Mouse (Mus musculus) lung, embryonic 15.5 days (tissue): ENCODE results near the gene Kctd6. TPM values are rescaled to one million over a fixed set of nuclear protein-coding genes. Genes with fewer than 3 reads are reported as not detected.
"Not testable (repeated sequence)": the region's sequence is repeated elsewhere in the genome, so short reads cannot be mapped to it uniquely, and the experiment has no call there.

Source experiments
- ATAC-seq: fragments of 200-750 bp; cut with Nextera tagmentation; 2 replicates; pipeline ENCODE4 v1.8.0; 2017; ENCODE audit warnings: moderate number of reproducible peaks, borderline replicate concordance; ENCODE audit not compliant: low FRiP score, low TSS enrichment; ENCODE audit errors: extremely low read depth
- H3K27ac ChIP-seq: fragments of 300-500 bp; sonication (generic); 2 replicates; pipeline ENCODE4 v1.5.1; 2015; ENCODE audit warnings: moderate library complexity, mild to moderate bottlenecking, inconsistent platforms
- H3K27me3 ChIP-seq: fragments of 300-500 bp; sonication (generic); 2 replicates; pipeline ENCODE4 v1.6.1; 2015; ENCODE audit warnings: inconsistent platforms
- H3K36me3 ChIP-seq: fragments of 300-500 bp; sonication (generic); 2 replicates; pipeline ENCODE4 v1.6.1; 2015; ENCODE audit warnings: inconsistent platforms
- H3K4me1 ChIP-seq: fragments of 300-500 bp; sonication (generic); 2 replicates; pipeline ENCODE4 v1.6.1; 2015; ENCODE audit warnings: inconsistent platforms
- H3K4me2 ChIP-seq: fragments of 300-500 bp; sonication (generic); 2 replicates; pipeline ENCODE4 v1.6.1; 2015; ENCODE audit warnings: inconsistent platforms, mild to moderate bottlenecking, moderate library complexity
- H3K4me3 ChIP-seq: fragments of 300-500 bp; sonication (generic); 2 replicates; pipeline ENCODE4 v1.5.1; 2015; ENCODE audit warnings: mild to moderate bottlenecking, inconsistent platforms
- H3K9ac ChIP-seq: fragments of 300-500 bp; sonication (generic); 2 replicates; pipeline ENCODE4 v1.6.1; 2015; ENCODE audit warnings: inconsistent platforms
- H3K9me3 ChIP-seq: fragments of 300-500 bp; sonication (generic); 2 replicates; pipeline ENCODE4 v1.6.1; 2016; ENCODE audit warnings: inconsistent platforms
- WGBS: fragments of 180-500 bp; shearing (Covaris S2); methylation state at CpG from one replicate; pipeline ENCODE4 v1.1.7; 2015; 5-methylcytosine and 5-hydroxymethylcytosine counted together
- polyA plus RNA-seq: library from polyadenylated mRNA; unstranded; fragments of >200 nt; fragmentation: Nextera tagmentation; extraction: Ambion mirVana; gene quantifications from 2 replicates; pipeline ENCODE4 v1.2.1, GENCODE M21; 2015

Gene Kctd6
- 15.7 and 16.6 TPM in 2 replicates for polyA plus RNA-seq

- Histone ChIP-seq H3K4me2 (peak within 1 kb of the TSS; percentile 94), H3K27ac (peak within 1 kb of the TSS; percentile 95), H3K36me3 (no peaks in the 10 kb centered on the region), H3K27me3 (no peaks in the 10 kb centered on the region), H3K9ac (peak within 1 kb of the TSS; percentile 85), H3K4me1 (peaks cover 22% of the 10 kb centered on the region), H3K4me3 (peak within 1 kb of the TSS; percentile 79), H3K9me3 (no peaks in the 10 kb centered on the region)
- peak; percentile 99 for ATAC-seq
- under 1% methylated on average over 26 of the region's 49 CpGs for WGBS
These were observed at the start of gene Kctd6 for GRCm38 (mm10) chr14:8213803-8214224. Gene Kctd6 (plus strand): TSS chr14:8214140.

GRCm38 (mm10) chr14:8164463-8164862 is 49.5 kb upstream of the Kctd6 start:
- Histone ChIP-seq H3K4me3 (no peak overlapping the region), H3K9me3 (no peaks in the 10 kb centered on the region), H3K4me2 (no peak overlapping the region), H3K27me3 (no peaks in the 10 kb centered on the region), H3K27ac (no peak overlapping the region), H3K36me3 (peaks cover 56% of the 10 kb centered on the region), H3K4me1 (no peaks in the 10 kb centered on the region), H3K9ac (no peak overlapping the region)
- WGBS, result 76% methylated on average over 7 of the region's 7 CpGs
- no peak for ATAC-seq

- Histone ChIP-seq H3K27ac (peak within 1 kb of the TSS; percentile 74), H3K9ac (peak within 1 kb of the TSS; percentile 95), H3K9me3 (no peaks in the 10 kb centered on the region), H3K27me3 (no peaks in the 10 kb centered on the region), H3K36me3 (peaks cover 22% of the 10 kb centered on the region), H3K4me2 (peak within 1 kb of the TSS; percentile 88), H3K4me3 (peak within 1 kb of the TSS; percentile 98), H3K4me1 (peaks cover 9% of the 10 kb centered on the region; the same call in 1 of the 2 replicates)
- under 1% methylated on average over 63 of the region's 64 CpGs for WGBS
- peak; percentile 100 for ATAC-seq
These were observed 41.2 kb upstream of the Kctd6 start, which contains the start of gene Pdhb for GRCm38 (mm10) chr14:8172507-8173410. Gene Pdhb (minus strand): TSS chr14:8173025.

DNA sequence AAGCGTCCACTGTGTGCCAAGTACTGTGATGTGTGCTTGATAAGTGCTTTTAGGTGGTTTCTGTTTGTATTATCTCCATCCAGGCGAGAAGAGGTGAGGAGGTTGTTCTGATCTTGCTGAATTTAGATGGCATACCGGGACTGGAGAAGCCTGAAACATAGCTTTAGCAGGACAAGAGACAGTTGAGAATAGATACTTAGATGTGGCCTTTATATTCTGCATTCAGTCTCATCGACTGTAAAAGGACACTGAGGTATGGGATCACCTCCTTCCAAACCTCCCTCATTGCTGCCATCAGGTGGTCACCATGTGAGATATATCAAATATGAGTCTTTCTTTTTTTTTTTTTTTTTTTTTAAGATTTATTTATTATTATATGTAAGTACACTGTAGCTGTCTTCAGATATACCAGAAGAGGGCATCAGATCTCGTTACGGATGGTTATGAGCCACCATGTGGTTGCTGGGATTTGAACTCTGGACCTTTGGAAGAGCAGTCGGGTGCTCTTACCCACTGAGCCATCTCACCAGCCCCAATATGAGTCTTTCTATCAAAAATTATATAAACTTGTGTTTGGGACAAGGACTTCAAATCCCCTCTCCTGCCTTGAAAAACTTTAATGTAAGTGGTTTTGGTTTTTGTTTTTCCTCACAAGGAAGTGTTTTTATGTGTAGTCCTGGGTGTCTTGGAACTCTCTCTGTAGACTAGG is 40.2 kb upstream of the Kctd6 start:
- Histone ChIP-seq H3K27ac (peak overlapping the region; percentile 69), H3K4me2 (peak overlapping the region; percentile 88), H3K36me3 (peaks cover 13% of the 10 kb centered on the region), H3K9ac (peak overlapping the region; percentile 51), H3K4me3 (peak overlapping the region; percentile 98)
- not testable (repeated sequence) for H3K27me3 ChIP-seq, H3K4me1 ChIP-seq, ATAC-seq, H3K9me3 ChIP-seq
- WGBS, result 23% methylated on average over 7 of the region's 7 CpGs

- ATAC-seq, result no peak
- Histone ChIP-seq H3K9me3 (no peaks in the 10 kb centered on the region), H3K9ac (no peak overlapping the region)
These were observed 39.3 kb upstream of the Kctd6 start for GRCm38 (mm10) chr14:8174634-8175033.

GRCm38 (mm10) chr14:8176251-8176650 is 37.7 kb upstream of the Kctd6 start:
- no peak for ATAC-seq
- H3K4me2 ChIP-seq, result no peak overlapping the region
- peaks cover 9% of the 10 kb centered on the region; the same call in 1 of the 2 replicates for H3K4me1 ChIP-seq
- no peak overlapping the region for H3K4me3 ChIP-seq
- no peaks in the 10 kb centered on the region for H3K9me3 ChIP-seq
- H3K9ac ChIP-seq, result no peak overlapping the region
- 51% methylated on average over 5 of the region's 5 CpGs for WGBS
- no peaks in the 10 kb centered on the region for H3K27me3 ChIP-seq
- H3K27ac ChIP-seq, result no peak overlapping the region
- H3K36me3 ChIP-seq, result no peaks in the 10 kb centered on the region

More at GRCm38 (mm10) chr14:8174634-8175033, 39.3 kb upstream of the Kctd6 start:
- no peak overlapping the region for H3K27ac ChIP-seq
- no peaks in the 10 kb centered on the region for H3K27me3 ChIP-seq
- peaks cover 9% of the 10 kb centered on the region; the same call in 1 of the 2 replicates for H3K4me1 ChIP-seq
- WGBS, result 74% methylated on average over 5 of the region's 5 CpGs
- H3K4me3 ChIP-seq, result no peak overlapping the region
- H3K4me2 ChIP-seq, result no peak overlapping the region
- peaks cover 4% of the 10 kb centered on the region; the same call in 1 of the 2 replicates for H3K36me3 ChIP-seq

DNA sequence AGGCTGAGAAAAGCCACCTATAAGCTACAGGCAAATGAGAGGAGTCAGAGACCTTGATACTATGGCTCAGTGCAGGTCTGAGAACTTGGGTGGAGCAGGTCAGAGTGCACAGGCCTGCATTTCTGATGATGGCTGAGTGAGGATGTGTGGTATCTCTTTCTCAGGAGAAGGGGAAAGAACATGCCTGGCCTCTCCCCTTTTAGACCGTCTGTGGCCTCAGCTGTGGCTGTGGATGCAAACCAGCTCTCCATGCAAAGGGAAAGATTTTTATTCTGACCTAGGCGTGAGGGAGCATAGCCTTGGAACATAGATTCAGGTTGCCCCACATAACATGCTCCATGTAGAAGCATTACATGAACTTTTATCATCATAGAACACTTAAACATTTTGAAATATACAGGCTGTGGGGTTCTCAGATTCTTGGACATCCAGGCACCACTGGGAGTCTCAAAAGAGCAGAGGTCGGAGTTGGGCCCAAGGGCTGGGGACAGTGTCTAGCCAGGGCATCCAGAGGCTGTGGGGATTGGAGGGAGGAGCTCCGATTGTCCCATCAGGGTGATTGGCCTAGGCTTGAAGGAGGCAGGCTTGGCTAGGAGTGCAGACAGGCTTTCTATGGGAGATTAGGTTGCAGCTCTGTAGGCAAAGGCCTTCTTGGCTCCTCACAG is 33.4 kb upstream of the Kctd6 start:
- H3K36me3 ChIP-seq, result no peaks in the 10 kb centered on the region
- no peak overlapping the region for H3K27ac ChIP-seq
- H3K27me3 ChIP-seq, result no peaks in the 10 kb centered on the region
- H3K4me3 ChIP-seq, result no peak overlapping the region
- H3K4me2 ChIP-seq, result no peak overlapping the region
- H3K9ac ChIP-seq, result no peak overlapping the region
- H3K4me1 ChIP-seq, result no peaks in the 10 kb centered on the region
- 75% methylated on average over 4 of the region's 4 CpGs for WGBS
- H3K9me3 ChIP-seq, result no peaks in the 10 kb centered on the region
- ATAC-seq, result no peak

GRCm38 (mm10) chr14:8183330-8183729 is 30.6 kb upstream of the Kctd6 start:
- no peaks in the 10 kb centered on the region for H3K4me1 ChIP-seq
- no peak overlapping the region for H3K4me3 ChIP-seq
- H3K36me3 ChIP-seq, result no peaks in the 10 kb centered on the region
- 63% methylated on average over 3 of the region's 3 CpGs for WGBS
- ATAC-seq, result no peak
- no peaks in the 10 kb centered on the region for H3K9me3 ChIP-seq
- H3K9ac ChIP-seq, result no peak overlapping the region
- H3K27me3 ChIP-seq, result no peaks in the 10 kb centered on the region
- H3K4me2 ChIP-seq, result no peak overlapping the region
- no peak overlapping the region for H3K27ac ChIP-seq

- Histone ChIP-seq H3K9me3 (no peaks in the 10 kb centered on the region), H3K27me3 (no peaks in the 10 kb centered on the region), H3K4me1 (no peaks in the 10 kb centered on the region), H3K9ac (no peak overlapping the region), H3K36me3 (no peaks in the 10 kb centered on the region), H3K27ac (no peak overlapping the region), H3K4me3 (no peak overlapping the region), H3K4me2 (no peak overlapping the region)
- no peak for ATAC-seq
- 80% methylated on average over 6 of the region's 6 CpGs for WGBS
These were observed 27.5 kb upstream of the Kctd6 start for GRCm38 (mm10) chr14:8186278-8187045.

GRCm38 (mm10) chr14:8190556-8190955 is 23.4 kb upstream of the Kctd6 start:
- no peak overlapping the region for H3K27ac ChIP-seq
- H3K27me3 ChIP-seq, result no peaks in the 10 kb centered on the region
- no peak for ATAC-seq
- H3K4me1 ChIP-seq, result no peaks in the 10 kb centered on the region
- H3K9me3 ChIP-seq, result no peaks in the 10 kb centered on the region
- 90% methylated on average over 3 of the region's 3 CpGs for WGBS
- H3K36me3 ChIP-seq, result no peaks in the 10 kb centered on the region
- H3K9ac ChIP-seq, result no peak overlapping the region
- H3K4me2 ChIP-seq, result no peak overlapping the region
- H3K4me3 ChIP-seq, result no peak overlapping the region
